Mouse (Mus musculus): ENCODE results near the gene Wfikkn2. TPM values are rescaled to one million over a fixed set of nuclear protein-coding genes. Genes with fewer than 3 reads are reported as not detected.

Gene Wfikkn2
- polyA plus RNA-seq, 1 experiment from 2014 or later = 3.4 TPM

GRCm38 (mm10) chr11:94233405-94233804 lies 12.4 kb downstream of the Wfikkn2 start:
- H3K4me3 ChIP-seq (replicated peaks; ENCODE audit: low read length) = no peak overlapping the region
- WGBS = 75% methylated on average over 6 of the region's 6 CpGs
- H3K27me3 ChIP-seq (ENCODE audit: control insufficient read depth, insufficient read depth, low read length) = no peaks in the 10 kb centered on the region
- H3K27ac ChIP-seq (ENCODE audit: low read length) = no peak overlapping the region
- ATAC-seq (ENCODE audit: insufficient read depth, low FRiP score) = no peak
- no peaks in the 10 kb centered on the region for H3K36me3 ChIP-seq (ENCODE audit: control insufficient read depth, insufficient read depth, low read length)
- H3K4me2 ChIP-seq (ENCODE audit: low read depth, low read length) = no peak overlapping the region
- H3K9ac ChIP-seq (ENCODE audit: low read length) = no peak overlapping the region
- peaks cover 10% of the 10 kb centered on the region for H3K4me1 ChIP-seq (ENCODE audit: control insufficient read depth, insufficient read depth, low read length)
- H3K9me3 ChIP-seq (replicated peaks; ENCODE audit: control insufficient read depth, low read length) = no peaks in the 10 kb centered on the region

- Histone ChIP-seq H3K9ac (ENCODE audit: low read length) (no peak overlapping the region), H3K4me3 (replicated peaks; ENCODE audit: low read length) (no peak overlapping the region), H3K4me2 (ENCODE audit: low read depth, low read length) (no peak overlapping the region), H3K27ac (ENCODE audit: low read length) (no peak overlapping the region), H3K4me1 (ENCODE audit: control insufficient read depth, insufficient read depth, low read length) (peaks cover 17% of the 10 kb centered on the region), H3K27me3 (ENCODE audit: control insufficient read depth, insufficient read depth, low read length) (no peaks in the 10 kb centered on the region), H3K36me3 (ENCODE audit: control insufficient read depth, insufficient read depth, low read length) (no peaks in the 10 kb centered on the region), H3K9me3 (replicated peaks; ENCODE audit: control insufficient read depth, low read length) (no peaks in the 10 kb centered on the region)
- no peak for ATAC-seq (ENCODE audit: insufficient read depth, low FRiP score)
- 56% methylated on average over 19 of the region's 19 CpGs for WGBS
Observed at GRCm38 (mm10) chr11:94231821-94232552, 13.8 kb downstream of the Wfikkn2 start.

GRCm38 (mm10) chr11:94230244-94230643 lies 15.6 kb downstream of the Wfikkn2 start:
- no peak for ATAC-seq (ENCODE audit: insufficient read depth, low FRiP score)
- H3K4me3 ChIP-seq (replicated peaks; ENCODE audit: low read length) = no peak overlapping the region
- H3K36me3 ChIP-seq (ENCODE audit: control insufficient read depth, insufficient read depth, low read length) = no peaks in the 10 kb centered on the region
- H3K9me3 ChIP-seq (replicated peaks; ENCODE audit: control insufficient read depth, low read length) = no peaks in the 10 kb centered on the region
- H3K9ac ChIP-seq (ENCODE audit: low read length) = no peak overlapping the region
- peaks cover 17% of the 10 kb centered on the region for H3K4me1 ChIP-seq (ENCODE audit: control insufficient read depth, insufficient read depth, low read length)
- H3K4me2 ChIP-seq (ENCODE audit: low read depth, low read length) = no peak overlapping the region
- H3K27ac ChIP-seq (ENCODE audit: low read length) = no peak overlapping the region
- WGBS = 60% methylated on average over 8 of the region's 8 CpGs
- no peaks in the 10 kb centered on the region for H3K27me3 ChIP-seq (ENCODE audit: control insufficient read depth, insufficient read depth, low read length)

DNA sequence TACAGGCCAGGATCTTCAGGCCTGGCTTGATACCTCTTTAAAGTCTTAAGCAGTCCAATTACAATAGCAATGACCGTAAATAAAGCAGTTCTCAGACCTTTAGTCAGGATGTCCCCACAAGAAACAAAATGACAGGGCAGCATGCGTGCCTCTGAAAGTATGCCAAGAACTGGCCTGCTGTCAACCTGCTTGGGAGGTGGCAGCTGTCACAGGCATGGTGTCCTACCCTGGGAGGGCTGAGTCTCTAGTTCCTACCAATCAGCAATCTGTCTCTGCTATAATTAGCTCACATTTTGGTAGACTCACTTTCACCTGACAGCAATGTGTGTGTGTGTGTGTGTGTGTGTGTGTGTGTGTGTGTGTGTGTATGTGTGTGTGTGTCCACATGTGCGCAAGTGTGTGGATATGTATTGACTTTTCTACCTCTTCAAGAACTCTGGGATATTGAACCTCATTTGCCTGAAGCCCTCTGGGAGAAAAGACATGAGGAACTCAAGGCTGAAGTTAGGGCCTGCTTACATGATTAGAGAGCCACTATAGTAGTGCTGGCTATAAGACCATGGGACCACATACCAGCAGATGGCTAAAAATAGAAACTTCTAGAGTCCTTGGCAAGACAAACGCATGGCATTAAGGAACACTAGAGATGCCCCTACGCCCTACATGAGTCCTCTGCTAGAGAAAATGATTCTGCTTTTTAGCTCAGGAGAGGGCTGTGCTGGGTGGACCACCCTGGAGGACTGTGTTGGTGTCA lies 16.4 kb downstream of the Wfikkn2 start:
- WGBS = 84% methylated on average over 5 of the region's 5 CpGs
- peaks cover 17% of the 10 kb centered on the region for H3K4me1 ChIP-seq (ENCODE audit: control insufficient read depth, insufficient read depth, low read length)
- no peak for ATAC-seq (ENCODE audit: insufficient read depth, low FRiP score)
- no peaks in the 10 kb centered on the region for H3K9me3 ChIP-seq (replicated peaks; ENCODE audit: control insufficient read depth, low read length)
- H3K4me3 ChIP-seq (replicated peaks; ENCODE audit: low read length) = no peak overlapping the region
- no peaks in the 10 kb centered on the region for H3K27me3 ChIP-seq (ENCODE audit: control insufficient read depth, insufficient read depth, low read length)
- no peak overlapping the region for H3K9ac ChIP-seq (ENCODE audit: low read length)
- H3K4me2 ChIP-seq (ENCODE audit: low read depth, low read length) = no peak overlapping the region
- no peaks in the 10 kb centered on the region for H3K36me3 ChIP-seq (ENCODE audit: control insufficient read depth, insufficient read depth, low read length)
- no peak overlapping the region for H3K27ac ChIP-seq (ENCODE audit: low read length)

DNA sequence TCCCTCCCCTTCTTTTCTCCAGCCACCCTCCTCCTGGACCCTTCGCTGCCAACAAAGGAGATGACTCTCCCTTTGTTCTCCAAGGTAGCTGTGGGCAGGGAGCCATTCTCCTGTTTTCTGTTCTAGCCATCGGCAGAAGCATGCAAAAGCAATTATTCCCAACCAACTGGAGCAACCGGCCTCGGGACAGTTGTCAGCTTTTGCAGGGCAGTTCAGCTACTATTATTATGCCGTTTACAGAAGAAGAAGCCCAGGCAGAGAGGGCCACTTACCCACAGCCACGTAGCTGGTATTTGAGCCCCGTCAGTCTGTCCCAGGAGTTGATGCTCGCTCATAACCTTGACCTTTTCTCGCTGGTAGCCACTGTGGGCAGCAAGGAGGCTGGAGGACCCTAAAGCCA lies 17.4 kb downstream of the Wfikkn2 start:
- ATAC-seq (ENCODE audit: insufficient read depth, low FRiP score) = no peak
- Histone ChIP-seq H3K36me3 (ENCODE audit: control insufficient read depth, insufficient read depth, low read length) (no peaks in the 10 kb centered on the region), H3K4me3 (replicated peaks; ENCODE audit: low read length) (no peak overlapping the region), H3K27ac (ENCODE audit: low read length) (no peak overlapping the region), H3K9ac (ENCODE audit: low read length) (no peak overlapping the region), H3K4me2 (ENCODE audit: low read depth, low read length) (no peak overlapping the region), H3K9me3 (replicated peaks; ENCODE audit: control insufficient read depth, low read length) (no peaks in the 10 kb centered on the region), H3K27me3 (ENCODE audit: control insufficient read depth, insufficient read depth, low read length) (no peaks in the 10 kb centered on the region), H3K4me1 (ENCODE audit: control insufficient read depth, insufficient read depth, low read length) (peaks cover 17% of the 10 kb centered on the region)
- WGBS = 50% methylated on average over 9 of the region's 9 CpGs

GRCm38 (mm10) chr11:94225985-94226384 lies 19.8 kb downstream of the Wfikkn2 start:
- ATAC-seq (ENCODE audit: insufficient read depth, low FRiP score) = peak; percentile 91
- 14% methylated on average over 7 of the region's 7 CpGs for WGBS
- no peaks in the 10 kb centered on the region for H3K9me3 ChIP-seq (replicated peaks; ENCODE audit: control insufficient read depth, low read length)
- no peak overlapping the region for H3K27ac ChIP-seq (ENCODE audit: low read length)
- no peaks in the 10 kb centered on the region for H3K36me3 ChIP-seq (ENCODE audit: control insufficient read depth, insufficient read depth, low read length)
- no peak overlapping the region for H3K4me3 ChIP-seq (replicated peaks; ENCODE audit: low read length)
- no peaks in the 10 kb centered on the region for H3K27me3 ChIP-seq (ENCODE audit: control insufficient read depth, insufficient read depth, low read length)
- H3K4me1 ChIP-seq (ENCODE audit: control insufficient read depth, insufficient read depth, low read length) = peaks cover 9% of the 10 kb centered on the region; the same call in 1 of the 2 replicates
- H3K9ac ChIP-seq (ENCODE audit: low read length) = no peak overlapping the region
- peak overlapping the region; percentile 17; the same call in 1 of the 2 replicates for H3K4me2 ChIP-seq (ENCODE audit: low read depth, low read length)

GRCm38 (mm10) chr11:94223531-94223930 lies 22.3 kb downstream of the Wfikkn2 start:
- Histone ChIP-seq H3K27ac (ENCODE audit: low read length) (no peak overlapping the region), H3K4me2 (ENCODE audit: low read depth, low read length) (no peak overlapping the region), H3K9me3 (replicated peaks; ENCODE audit: control insufficient read depth, low read length) (no peaks in the 10 kb centered on the region), H3K36me3 (ENCODE audit: control insufficient read depth, insufficient read depth, low read length) (no peaks in the 10 kb centered on the region), H3K9ac (ENCODE audit: low read length) (no peak overlapping the region), H3K4me1 (ENCODE audit: control insufficient read depth, insufficient read depth, low read length) (peaks cover 8% of the 10 kb centered on the region; the same call in 1 of the 2 replicates), H3K4me3 (replicated peaks; ENCODE audit: low read length) (no peak overlapping the region), H3K27me3 (ENCODE audit: control insufficient read depth, insufficient read depth, low read length) (no peaks in the 10 kb centered on the region)
- ATAC-seq (ENCODE audit: insufficient read depth, low FRiP score) = no peak
- 73% methylated on average over 9 of the region's 9 CpGs for WGBS

GRCm38 (mm10) chr11:94221257-94221656 lies 24.5 kb downstream of the Wfikkn2 start:
- Histone ChIP-seq H3K27me3 (ENCODE audit: control insufficient read depth, insufficient read depth, low read length) (no peaks in the 10 kb centered on the region), H3K9ac (ENCODE audit: low read length) (no peak overlapping the region), H3K27ac (ENCODE audit: low read length) (no peak overlapping the region), H3K9me3 (replicated peaks; ENCODE audit: control insufficient read depth, low read length) (no peaks in the 10 kb centered on the region), H3K4me1 (ENCODE audit: control insufficient read depth, insufficient read depth, low read length) (no peaks in the 10 kb centered on the region), H3K4me3 (replicated peaks; ENCODE audit: low read length) (no peak overlapping the region), H3K4me2 (ENCODE audit: low read depth, low read length) (no peak overlapping the region), H3K36me3 (ENCODE audit: control insufficient read depth, insufficient read depth, low read length) (no peaks in the 10 kb centered on the region)
- 90% methylated on average over 7 of the region's 7 CpGs for WGBS
- ATAC-seq (ENCODE audit: insufficient read depth, low FRiP score) = no peak

- ATAC-seq (ENCODE audit: insufficient read depth, low FRiP score) = no peak
Observed at GRCm38 (mm10) chr11:94216247-94216646, 29.6 kb downstream of the Wfikkn2 start.

More at GRCm38 (mm10) chr11:94216247-94216646, 29.6 kb downstream of the Wfikkn2 start:
- Histone ChIP-seq H3K9ac (ENCODE audit: low read length) (no peak overlapping the region), H3K9me3 (replicated peaks; ENCODE audit: control insufficient read depth, low read length) (no peaks in the 10 kb centered on the region), H3K4me1 (ENCODE audit: control insufficient read depth, insufficient read depth, low read length) (peaks cover 7% of the 10 kb centered on the region; the same call in 1 of the 2 replicates), H3K4me3 (replicated peaks; ENCODE audit: low read length) (no peak overlapping the region), H3K36me3 (ENCODE audit: control insufficient read depth, insufficient read depth, low read length) (peaks cover 10% of the 10 kb centered on the region), H3K27ac (ENCODE audit: low read length) (no peak overlapping the region), H3K27me3 (ENCODE audit: control insufficient read depth, insufficient read depth, low read length) (no peaks in the 10 kb centered on the region), H3K4me2 (ENCODE audit: low read depth, low read length) (no peak overlapping the region)
- WGBS = 53% methylated on average over 2 of the region's 2 CpGs

Data from stomach, embryonic 16.5 days (tissue).